Mouse (Mus musculus): ENCODE measurements around the gene Ywhag. TPM values are rescaled to one million over a fixed set of nuclear protein-coding genes. Genes with fewer than 3 reads are reported as not detected.
A peak's percentile ranks its signal among the peaks of the same experiment; 100 is the strongest.

The Ywhag gene
- polyA plus RNA-seq, 1 experiment from 2014 or later = 144 TPM

DNA sequence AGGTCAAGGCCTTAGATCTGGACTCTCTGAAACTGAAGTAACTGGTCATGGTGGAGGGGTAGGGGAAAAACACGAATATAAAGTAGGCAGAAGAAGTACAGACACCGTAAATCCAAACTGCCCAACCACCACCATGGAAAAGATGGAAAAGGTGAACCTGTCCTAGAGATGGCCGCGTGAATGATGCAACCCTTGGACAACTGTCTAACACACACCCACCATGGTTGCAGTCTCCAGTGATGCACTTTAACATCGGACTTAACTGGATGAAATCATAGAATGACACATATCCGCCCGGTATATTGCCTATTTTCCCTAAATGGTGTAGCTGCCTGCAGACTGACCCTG, 734 bp upstream of the Ywhag start:
- Histone ChIP-seq H3K9ac (ENCODE audit: low read depth, low read length) (peak overlapping the region; percentile 49; the same call in 1 of the 2 replicates), H3K4me3 (ENCODE audit: low read length) (peak overlapping the region; percentile 78), H3K27ac (ENCODE audit: low read length) (peak overlapping the region; percentile 66), H3K9me3 (ENCODE audit: control insufficient read depth, low read length) (no peaks in the 10 kb centered on the region), H3K27me3 (replicated peaks; ENCODE audit: control insufficient read depth, insufficient read depth, low read length) (no peaks in the 10 kb centered on the region), H3K4me1 (ENCODE audit: control insufficient read depth, insufficient read depth, low read length) (peaks cover 16% of the 10 kb centered on the region), H3K4me2 (ENCODE audit: low read depth, low read length) (peak overlapping the region; percentile 45), H3K36me3 (ENCODE audit: control insufficient read depth, insufficient read depth, low read length) (no peaks in the 10 kb centered on the region)
- WGBS = 52% methylated on average over 7 of the region's 7 CpGs
- ATAC-seq = no peak; the same call in 1 of the 2 replicates

DNA sequence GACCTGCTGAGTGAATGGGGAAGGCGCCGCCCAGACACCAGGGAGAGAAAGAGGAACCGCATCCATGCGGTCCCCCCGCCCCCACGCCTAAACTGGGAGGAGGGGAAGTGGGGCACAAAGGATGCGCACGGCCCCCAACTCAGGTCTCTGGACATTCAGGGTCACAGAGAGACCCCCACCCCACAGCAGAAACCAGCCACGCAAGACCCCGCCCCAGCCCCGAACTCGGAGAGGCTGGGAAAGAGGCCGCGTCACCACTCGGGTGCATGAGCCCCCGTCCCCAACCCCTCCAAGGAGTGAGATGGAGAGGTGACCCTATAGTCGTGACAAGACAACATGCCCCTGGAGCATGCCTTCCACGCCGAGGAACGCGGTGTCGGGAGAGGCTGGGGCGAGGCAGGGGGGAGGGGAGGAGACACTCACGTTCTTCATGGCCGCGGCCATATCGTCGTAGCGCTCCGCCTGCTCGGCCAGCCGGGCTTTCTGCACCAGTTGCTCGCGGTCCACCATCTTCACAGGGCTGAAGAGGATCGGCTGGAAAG, 445 bp downstream of the Ywhag start:
- under 1% methylated on average over 35 of the region's 35 CpGs for WGBS
- Histone ChIP-seq H3K27ac (ENCODE audit: low read length) (peak overlapping the region; percentile 98), H3K36me3 (ENCODE audit: control insufficient read depth, insufficient read depth, low read length) (no peaks in the 10 kb centered on the region), H3K9me3 (ENCODE audit: control insufficient read depth, low read length) (no peaks in the 10 kb centered on the region), H3K9ac (ENCODE audit: low read depth, low read length) (peak overlapping the region; percentile 89), H3K27me3 (replicated peaks; ENCODE audit: control insufficient read depth, insufficient read depth, low read length) (no peaks in the 10 kb centered on the region), H3K4me3 (ENCODE audit: low read length) (peak overlapping the region; percentile 78), H3K4me1 (ENCODE audit: control insufficient read depth, insufficient read depth, low read length) (peaks cover 16% of the 10 kb centered on the region), H3K4me2 (ENCODE audit: low read depth, low read length) (peak overlapping the region; percentile 70)
- ATAC-seq = peak; percentile 75

DNA sequence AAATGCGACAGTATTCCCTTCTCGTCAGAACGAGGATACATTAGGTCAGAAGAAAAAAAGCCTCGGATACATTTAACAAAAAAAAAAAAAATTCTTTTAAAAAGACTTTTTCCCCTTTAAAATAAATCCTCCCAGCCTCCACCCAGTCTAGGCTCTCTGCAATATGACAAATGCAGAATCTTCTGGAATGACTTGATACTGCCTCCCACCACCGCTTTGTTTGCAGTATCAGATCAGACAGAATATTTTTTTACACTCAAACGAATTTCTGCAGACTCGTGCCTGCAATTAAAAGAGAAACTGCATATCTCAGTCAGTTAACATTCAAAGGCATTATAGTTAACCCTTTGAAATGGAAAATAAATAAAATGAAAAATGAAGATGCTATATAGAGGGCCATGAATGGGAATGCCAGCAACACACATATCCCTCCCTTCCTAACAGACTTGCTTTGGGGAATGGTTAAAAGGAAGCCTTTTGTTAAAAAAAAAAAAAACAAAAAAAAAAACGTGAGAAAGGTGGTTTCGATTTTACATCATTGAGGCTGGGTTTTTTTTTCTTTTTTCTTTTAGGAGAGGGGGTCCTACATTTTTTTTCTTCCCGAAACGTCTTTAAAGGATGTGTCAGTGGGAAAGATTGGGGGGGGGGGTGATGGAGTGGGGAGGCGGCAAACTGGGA, 1.1 kb downstream of the Ywhag start:
- H3K4me3 ChIP-seq (ENCODE audit: low read length) = peak overlapping the region; percentile 78
- no peaks in the 10 kb centered on the region for H3K27me3 ChIP-seq (replicated peaks; ENCODE audit: control insufficient read depth, insufficient read depth, low read length)
- peaks cover 16% of the 10 kb centered on the region for H3K4me1 ChIP-seq (ENCODE audit: control insufficient read depth, insufficient read depth, low read length)
- peak overlapping the region; percentile 70 for H3K4me2 ChIP-seq (ENCODE audit: low read depth, low read length)
- WGBS = 6% methylated on average over 12 of the region's 12 CpGs
- no peaks in the 10 kb centered on the region for H3K36me3 ChIP-seq (ENCODE audit: control insufficient read depth, insufficient read depth, low read length)
- H3K9me3 ChIP-seq (ENCODE audit: control insufficient read depth, low read length) = no peaks in the 10 kb centered on the region
- no peak for ATAC-seq
- peak overlapping the region; percentile 89 for H3K9ac ChIP-seq (ENCODE audit: low read depth, low read length)
- peak overlapping the region; percentile 98; the same call in 1 of the 2 replicates for H3K27ac ChIP-seq (ENCODE audit: low read length)

DNA sequence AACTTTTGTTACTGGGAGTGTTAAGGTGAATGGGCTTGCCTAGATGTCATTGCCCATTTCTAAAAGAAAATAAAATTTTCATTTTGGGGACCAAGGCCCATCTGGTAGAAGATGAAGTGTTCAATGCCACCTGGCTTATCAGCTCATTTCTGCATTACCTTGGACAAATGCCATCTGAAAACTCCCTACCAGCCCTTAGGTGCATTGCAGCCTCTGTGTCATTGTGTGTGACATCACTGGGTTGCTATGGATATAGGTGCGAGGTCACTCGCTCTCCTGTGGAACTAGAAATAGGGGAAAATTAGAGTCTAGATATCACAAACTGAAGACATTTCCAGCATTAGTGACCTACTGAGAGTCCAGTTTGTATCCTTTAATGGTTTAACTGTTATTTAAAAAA, 2.1 kb downstream of the Ywhag start:
- no peak overlapping the region for H3K4me2 ChIP-seq (ENCODE audit: low read depth, low read length)
- no peak for ATAC-seq
- WGBS = 73% methylated on average over 2 of the region's 2 CpGs
- 0 out of 2 replicates have a peak overlapping the region, but pooled peaks have one; percentile 33 for H3K9ac ChIP-seq (ENCODE audit: low read depth, low read length)
- H3K36me3 ChIP-seq (ENCODE audit: control insufficient read depth, insufficient read depth, low read length) = no peaks in the 10 kb centered on the region; the same call in 1 of the 2 replicates
- H3K4me1 ChIP-seq (ENCODE audit: control insufficient read depth, insufficient read depth, low read length) = peaks cover 16% of the 10 kb centered on the region
- H3K4me3 ChIP-seq (ENCODE audit: low read length) = no peak overlapping the region
- H3K9me3 ChIP-seq (ENCODE audit: control insufficient read depth, low read length) = no peaks in the 10 kb centered on the region
- no peaks in the 10 kb centered on the region for H3K27me3 ChIP-seq (replicated peaks; ENCODE audit: control insufficient read depth, insufficient read depth, low read length)
- no peak overlapping the region for H3K27ac ChIP-seq (ENCODE audit: low read length)

DNA sequence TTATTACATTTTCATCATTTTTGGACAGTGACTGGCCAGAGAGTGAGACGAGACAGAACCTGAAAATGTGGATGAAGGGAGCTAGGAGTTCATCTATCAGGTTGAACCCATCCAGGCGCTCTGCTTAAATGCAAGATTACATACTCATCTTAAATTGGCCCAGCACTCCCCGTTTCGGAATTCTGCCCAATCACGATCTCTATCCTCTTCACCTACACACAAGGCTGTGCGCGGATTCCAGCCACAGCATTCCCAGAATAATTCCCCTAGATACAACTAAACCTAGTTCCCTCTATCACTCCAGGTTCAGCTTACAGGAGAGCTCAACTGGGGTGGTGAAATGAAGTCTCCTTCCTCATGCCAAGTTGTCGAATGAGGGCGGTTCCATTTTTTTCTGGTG, 2.9 kb downstream of the Ywhag start:
- ATAC-seq = no peak
- H3K27me3 ChIP-seq (replicated peaks; ENCODE audit: control insufficient read depth, insufficient read depth, low read length) = no peaks in the 10 kb centered on the region
- H3K4me3 ChIP-seq (ENCODE audit: low read length) = no peak overlapping the region
- H3K36me3 ChIP-seq (ENCODE audit: control insufficient read depth, insufficient read depth, low read length) = no peaks in the 10 kb centered on the region; the same call in 1 of the 2 replicates
- H3K27ac ChIP-seq (ENCODE audit: low read length) = no peak overlapping the region
- no peak overlapping the region for H3K4me2 ChIP-seq (ENCODE audit: low read depth, low read length)
- H3K9me3 ChIP-seq (ENCODE audit: control insufficient read depth, low read length) = no peaks in the 10 kb centered on the region
- 85% methylated on average over 9 of the region's 9 CpGs for WGBS
- no peak overlapping the region for H3K9ac ChIP-seq (ENCODE audit: low read depth, low read length)
- H3K4me1 ChIP-seq (ENCODE audit: control insufficient read depth, insufficient read depth, low read length) = peaks cover 16% of the 10 kb centered on the region

DNA sequence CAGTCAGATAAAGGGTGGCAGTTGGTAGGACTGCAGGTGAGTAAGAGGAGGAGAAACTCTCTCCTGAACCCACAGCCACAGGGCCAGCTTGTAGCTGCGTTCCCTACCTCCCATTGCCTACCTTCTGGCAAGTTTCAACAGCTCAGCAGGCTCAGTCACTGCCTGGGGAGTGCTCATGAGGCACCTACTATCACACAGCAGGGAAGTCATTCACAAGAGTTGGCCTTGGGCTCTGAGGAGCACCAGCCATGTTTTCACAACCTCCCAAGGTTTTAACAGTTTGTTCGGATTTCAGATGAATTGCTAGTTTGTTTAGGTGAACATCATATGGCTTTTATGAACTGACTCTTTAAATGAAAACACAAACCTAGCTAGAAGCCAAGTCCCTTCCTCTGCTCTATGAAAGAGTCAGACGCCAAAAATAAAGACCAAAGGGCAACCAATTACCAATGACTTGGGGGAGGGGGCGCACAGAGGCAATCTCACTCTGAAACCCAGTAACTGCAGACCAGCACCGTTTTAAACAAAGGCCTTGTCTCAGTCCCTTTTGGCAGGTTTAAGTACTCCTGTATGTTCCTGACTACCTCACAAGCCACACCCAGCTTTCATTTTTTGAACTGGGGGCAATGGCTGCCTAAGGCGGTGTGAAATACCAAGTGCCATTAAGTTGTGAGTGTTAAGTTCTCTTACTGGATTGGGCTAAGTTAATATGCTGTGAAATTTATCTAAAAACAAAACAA, 4.6 kb downstream of the Ywhag start:
- Histone ChIP-seq H3K4me1 (ENCODE audit: control insufficient read depth, insufficient read depth, low read length) (peaks cover 9% of the 10 kb centered on the region), H3K36me3 (ENCODE audit: control insufficient read depth, insufficient read depth, low read length) (no peaks in the 10 kb centered on the region; the same call in 1 of the 2 replicates), H3K9me3 (ENCODE audit: control insufficient read depth, low read length) (no peaks in the 10 kb centered on the region), H3K27ac (ENCODE audit: low read length) (no peak overlapping the region), H3K27me3 (replicated peaks; ENCODE audit: control insufficient read depth, insufficient read depth, low read length) (no peaks in the 10 kb centered on the region), H3K9ac (ENCODE audit: low read depth, low read length) (no peak overlapping the region), H3K4me2 (ENCODE audit: low read depth, low read length) (no peak overlapping the region), H3K4me3 (ENCODE audit: low read length) (no peak overlapping the region)
- WGBS = 74% methylated on average over 6 of the region's 6 CpGs
- no peak for ATAC-seq

DNA sequence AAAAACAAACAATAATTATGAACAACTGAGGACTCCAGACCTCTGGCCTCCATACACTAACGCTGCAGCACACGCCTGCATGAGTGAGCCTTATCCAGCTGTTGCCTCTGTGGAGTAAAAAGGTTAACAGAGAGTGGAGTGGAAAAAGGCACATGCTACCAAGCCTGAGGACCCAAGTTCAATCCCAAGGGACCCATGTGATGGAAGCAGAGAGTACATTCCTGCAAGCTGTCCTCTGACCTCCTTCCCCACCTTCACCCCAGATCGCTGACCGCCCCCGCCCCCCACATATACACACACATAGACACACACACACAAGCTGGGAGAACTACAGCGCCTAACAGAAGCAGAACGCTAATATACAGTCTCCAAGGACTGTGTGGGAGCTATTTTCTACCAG, 10.5 kb downstream of the Ywhag start:
- Histone ChIP-seq H3K4me3 (ENCODE audit: low read length) (no peak overlapping the region), H3K9me3 (ENCODE audit: control insufficient read depth, low read length) (no peaks in the 10 kb centered on the region), H3K36me3 (ENCODE audit: control insufficient read depth, insufficient read depth, low read length) (peaks cover 5% of the 10 kb centered on the region), H3K4me2 (ENCODE audit: low read depth, low read length) (no peak overlapping the region), H3K27me3 (replicated peaks; ENCODE audit: control insufficient read depth, insufficient read depth, low read length) (no peaks in the 10 kb centered on the region), H3K4me1 (ENCODE audit: control insufficient read depth, insufficient read depth, low read length) (no peaks in the 10 kb centered on the region; the same call in 1 of the 2 replicates), H3K9ac (ENCODE audit: low read depth, low read length) (no peak overlapping the region), H3K27ac (ENCODE audit: low read length) (no peak overlapping the region)
- WGBS = 91% methylated on average over 7 of the region's 7 CpGs
- no peak for ATAC-seq

DNA sequence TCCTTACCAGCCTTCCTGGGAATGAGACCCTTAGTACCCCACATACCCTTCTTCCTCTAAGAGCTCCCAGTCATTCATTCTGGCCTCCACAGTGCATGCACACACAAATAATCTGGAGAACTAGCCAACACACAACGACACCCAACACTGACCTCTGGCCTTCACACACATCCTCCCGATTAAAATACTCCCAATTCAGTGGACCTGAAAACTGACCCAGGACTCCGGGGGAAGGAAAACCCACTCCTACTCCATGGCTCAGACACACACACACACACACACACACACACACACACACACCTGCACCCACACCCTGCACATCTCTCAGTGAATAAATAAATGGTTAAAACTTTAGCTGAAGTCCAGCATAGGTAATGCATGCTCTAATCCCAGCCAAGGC, 14.5 kb downstream of the Ywhag start:
- no peak overlapping the region for H3K9ac ChIP-seq (ENCODE audit: low read depth, low read length)
- H3K9me3 ChIP-seq (ENCODE audit: control insufficient read depth, low read length) = no peaks in the 10 kb centered on the region; the same call in 1 of the 2 replicates
- no peak overlapping the region for H3K4me2 ChIP-seq (ENCODE audit: low read depth, low read length)
- no peak overlapping the region for H3K4me3 ChIP-seq (ENCODE audit: low read length)
- H3K27me3 ChIP-seq (replicated peaks; ENCODE audit: control insufficient read depth, insufficient read depth, low read length) = no peaks in the 10 kb centered on the region
- no peak for ATAC-seq
- 96% methylated on average over 3 of the region's 3 CpGs for WGBS
- peaks cover 5% of the 10 kb centered on the region; the same call in 1 of the 2 replicates for H3K36me3 ChIP-seq (ENCODE audit: control insufficient read depth, insufficient read depth, low read length)
- no peak overlapping the region for H3K27ac ChIP-seq (ENCODE audit: low read length)
- peaks cover 8% of the 10 kb centered on the region; the same call in 1 of the 2 replicates for H3K4me1 ChIP-seq (ENCODE audit: control insufficient read depth, insufficient read depth, low read length)

DNA sequence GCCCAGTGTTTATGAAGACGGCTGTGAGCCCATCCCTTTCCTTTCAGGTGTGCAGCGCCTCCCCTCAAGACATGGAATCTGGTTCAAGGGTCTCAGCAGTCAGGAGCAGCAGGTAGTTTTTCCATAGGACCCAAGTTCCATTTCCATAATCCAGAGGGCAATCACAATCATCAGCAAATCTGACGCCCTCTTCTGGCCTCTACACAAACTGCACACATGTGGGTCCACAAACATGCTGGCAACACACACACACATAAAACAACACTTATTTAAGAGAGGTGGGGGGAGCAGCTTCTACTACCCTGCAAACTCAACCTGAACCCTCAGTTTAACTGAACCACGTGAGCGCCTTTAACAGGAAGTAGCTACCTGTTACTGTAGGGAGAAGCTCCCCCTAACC, 15.8 kb downstream of the Ywhag start:
- Histone ChIP-seq H3K4me3 (ENCODE audit: low read length) (no peak overlapping the region), H3K27me3 (replicated peaks; ENCODE audit: control insufficient read depth, insufficient read depth, low read length) (no peaks in the 10 kb centered on the region), H3K4me2 (ENCODE audit: low read depth, low read length) (no peak overlapping the region), H3K9me3 (ENCODE audit: control insufficient read depth, low read length) (no peaks in the 10 kb centered on the region; the same call in 1 of the 2 replicates), H3K27ac (ENCODE audit: low read length) (no peak overlapping the region), H3K4me1 (ENCODE audit: control insufficient read depth, insufficient read depth, low read length) (peaks cover 8% of the 10 kb centered on the region; the same call in 1 of the 2 replicates), H3K9ac (ENCODE audit: low read depth, low read length) (no peak overlapping the region), H3K36me3 (ENCODE audit: control insufficient read depth, insufficient read depth, low read length) (peaks cover 5% of the 10 kb centered on the region; the same call in 1 of the 2 replicates)
- no peak for ATAC-seq
- WGBS = 91% methylated on average over 5 of the region's 5 CpGs

Measured in intestine, embryonic 16.5 days (tissue).